Mouse (Mus musculus) layer of hippocampus, adult 18-20 months (tissue): Measurements from ENCODE around the gene Ccdc181. TPM values are rescaled to one million over a fixed set of nuclear protein-coding genes. Genes with fewer than 3 reads are reported as not detected.

ENCODE experiments used
- DNase-seq, 2 experiments: peaks; one replicate each; pipeline ENCODE4 v3.0.0; 2022; ENCODE audit warnings: low spot score in 2 of 2
- total RNA-seq, 2 experiments: library from RNA; stranded (reverse); gene quantifications; 2 replicates each; pipeline ENCODE4 v1.2.3; 2021

Ccdc181 gene
- total RNA-seq, 2 experiments from 2014 or later: 22.5 to 22.7 TPM

DNA sequence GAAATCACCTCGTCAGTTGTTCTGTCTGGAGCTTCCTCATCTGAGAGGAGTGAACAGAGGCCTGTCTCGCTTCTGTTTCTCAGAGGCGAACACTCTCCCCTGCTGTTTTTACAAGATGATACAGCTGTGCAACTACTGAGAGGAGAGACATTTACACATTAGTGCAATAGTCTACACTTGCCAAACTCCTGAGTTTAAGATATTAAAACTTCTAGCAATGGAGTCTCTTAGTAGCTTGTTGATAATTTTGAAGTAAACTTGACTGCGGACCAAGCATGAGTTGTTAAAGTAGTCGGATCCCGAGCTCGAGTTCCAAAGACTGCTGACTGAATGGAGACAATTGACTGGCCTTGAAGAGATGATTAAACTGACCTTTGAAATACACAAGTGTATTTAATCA is 52.4 kb downstream of the Ccdc181 start:
- no peak for DNase-seq

DNA sequence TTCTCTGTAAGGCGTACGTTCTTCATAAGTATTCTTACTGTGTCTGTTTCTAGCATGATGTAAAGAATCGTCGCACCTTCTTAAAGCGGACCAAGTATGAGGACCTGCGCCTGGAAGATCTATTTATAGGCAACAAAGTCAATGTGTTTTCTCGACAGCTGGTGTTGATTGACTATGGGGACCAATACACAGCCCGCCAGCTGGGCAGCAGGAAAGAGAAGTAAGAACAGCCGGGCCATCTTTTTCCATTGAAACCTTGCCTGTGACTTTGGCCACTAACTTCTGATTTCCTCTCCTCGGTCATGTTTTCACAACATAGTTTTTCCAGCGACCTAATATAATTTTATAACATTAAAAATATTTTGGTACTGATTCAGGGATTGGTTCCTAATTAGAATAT is 57.2 kb downstream of the Ccdc181 start:
- no peak for DNase-seq

DNA sequence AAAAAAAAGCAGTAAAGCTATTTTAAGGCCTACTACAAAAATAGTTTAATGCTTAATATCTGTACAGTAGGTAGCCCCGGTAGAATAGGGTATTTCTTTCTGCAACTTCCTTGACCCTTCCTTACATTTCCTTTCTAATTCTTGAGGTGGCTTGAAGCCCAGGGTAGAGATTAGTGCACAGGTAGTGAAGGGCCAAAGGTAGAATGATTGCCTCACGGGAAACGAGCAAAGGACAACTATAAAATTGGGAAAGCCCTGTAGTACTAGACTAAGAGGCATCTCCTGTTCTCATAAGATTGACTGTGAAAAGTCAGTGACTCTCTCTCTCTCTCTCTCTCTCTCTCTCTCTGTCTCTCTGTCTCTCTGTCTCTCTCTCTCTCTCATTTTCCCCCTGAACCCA is 60.0 kb downstream of the Ccdc181 start:
- no peak for DNase-seq

DNA sequence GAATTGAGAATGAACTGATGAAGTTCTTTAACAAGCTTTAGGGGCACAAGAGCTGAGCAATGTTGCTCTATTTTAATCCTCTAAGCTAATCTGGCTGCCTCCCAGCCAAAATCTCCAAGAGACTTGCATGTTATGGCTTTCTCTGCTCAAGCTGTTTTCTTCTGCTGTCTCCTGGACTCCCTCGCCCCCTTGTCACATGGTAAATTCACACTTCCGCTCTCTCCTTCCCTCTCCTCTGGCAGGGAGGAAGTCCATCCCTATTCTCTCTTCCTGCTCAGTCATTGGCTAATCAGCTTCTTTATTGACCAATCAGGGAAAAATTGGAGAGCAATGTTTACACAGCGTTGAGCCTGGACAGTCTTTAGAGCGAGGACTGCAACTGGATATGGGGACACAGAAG is 60.5 kb downstream of the Ccdc181 start:
- no peak for DNase-seq

Other genes starting within 250 kb of the Ccdc181 start
- not detected for gene Sele, start 227.4 kb upstream of the Ccdc181 start, total RNA-seq
- not detected for gene Sell, start 213.6 kb upstream of the Ccdc181 start, total RNA-seq
- not detected for gene Selp, start 160.3 kb upstream of the Ccdc181 start, total RNA-seq
- gene F5, start 123.7 kb upstream of the Ccdc181 start, total RNA-seq: 1 to 10 TPM in 1 of 2 experiments, under 1 TPM in 1; 0.66 to 1.6 TPM
- gene Slc19a2, start 26.5 kb upstream of the Ccdc181 start, total RNA-seq: 10 to 100 TPM; 12.6 to 14.8 TPM
- gene Nme7, start 28.5 kb downstream of the Ccdc181 start, total RNA-seq: 10 to 100 TPM; 23.3 to 23.6 TPM
- 10 to 100 TPM; 22.1 to 22.6 TPM for gene Blzf1, start 31.9 kb downstream of the Ccdc181 start, total RNA-seq
- gene Atp1b1, start 182.8 kb downstream of the Ccdc181 start, total RNA-seq: 1,000 to 10,000 TPM; 1,935 to 2,007 TPM